In genomic region chr10:42678755-42679364, GRCm38 (mm10) we compare ENCODE assay signal across 8 mouse cellular contexts.
DNase-seq lines count a peak whose midpoint lies in the region; ATAC-seq lines count a peak whose summit lies in the region.

No protein-coding gene starts in this region.

- WGBS in forebrain, embryonic 10.5 days: under 1% methylated on average over 56 of the region's 56 CpGs
- under 1% methylated on average over 56 of the region's 56 CpGs for WGBS in heart, embryonic 16.5 days
- under 1% methylated on average over 56 of the region's 56 CpGs for WGBS in liver, embryonic 15.5 days (ENCODE audit: insufficient replicate concordance)
- under 1% methylated on average over 56 of the region's 56 CpGs for WGBS in neural tube, embryonic 12.5 days

- H3K4me1 ChIP-seq in forebrain, embryonic 10.5 days: peaks cover 34% of the 10 kb centered on the region
- peaks cover 8% of the 10 kb centered on the region for H3K4me1 ChIP-seq in heart, embryonic 16.5 days (ENCODE audit: control insufficient read depth, insufficient read depth, low read length)
- peaks cover 31% of the 10 kb centered on the region for H3K4me1 ChIP-seq in liver, embryonic 15.5 days (replicated peaks)
- H3K4me1 ChIP-seq in neural tube, embryonic 12.5 days: peaks cover 14% of the 10 kb centered on the region; the same call in 1 of the 2 replicates

- no peaks in the 10 kb centered on the region for H3K9me3 ChIP-seq in forebrain, embryonic 10.5 days
- no peaks in the 10 kb centered on the region for H3K9me3 ChIP-seq in heart, embryonic 16.5 days (replicated peaks; ENCODE audit: control insufficient read depth, low read length)
- H3K9me3 ChIP-seq in liver, embryonic 15.5 days (replicated peaks): no peaks in the 10 kb centered on the region
- no peaks in the 10 kb centered on the region for H3K9me3 ChIP-seq in neural tube, embryonic 12.5 days

- peak overlapping the region; percentile 70 for H3K4me2 ChIP-seq in heart, embryonic 16.5 days (ENCODE audit: low read depth, low read length)
- H3K4me2 ChIP-seq in liver, embryonic 15.5 days: peak overlapping the region; percentile 86
- H3K4me2 ChIP-seq in neural tube, embryonic 12.5 days (replicated peaks): peak overlapping the region; percentile 88

- peaks cover 3% of the 10 kb centered on the region for H3K36me3 ChIP-seq in forebrain, embryonic 10.5 days (replicated peaks)
- H3K36me3 ChIP-seq in heart, embryonic 16.5 days (ENCODE audit: control insufficient read depth, insufficient read depth): peaks cover 6% of the 10 kb centered on the region; the same call in 1 of the 2 replicates
- peaks cover 9% of the 10 kb centered on the region for H3K36me3 ChIP-seq in liver, embryonic 15.5 days (replicated peaks)
- H3K36me3 ChIP-seq in neural tube, embryonic 12.5 days: peaks cover 3% of the 10 kb centered on the region; the same call in 1 of the 2 replicates

- peak; percentile 76 for DNase-seq in c-Kit-negative CD71-positive TER-119-positive erythroid progenitor cells, embryonic 14.5 days (ENCODE audit: low read depth, low spot score)
- DNase-seq in forebrain, embryonic 10.5 days (ENCODE audit: extremely low spot score, low spot score): peak; percentile 93
- peak; percentile 94 to 97 for DNase-seq in kidney, postnatal 36 days
- DNase-seq in telencephalon, adult 2 months (ENCODE audit: low read depth, low spot score): peak; percentile 79

- H3K27me3 ChIP-seq in forebrain, embryonic 10.5 days (ENCODE audit: poor library complexity, severe bottlenecking): peaks cover 15% of the 10 kb centered on the region; the same call in 1 of the 2 replicates
- H3K27me3 ChIP-seq in heart, embryonic 16.5 days (ENCODE audit: control insufficient read depth, insufficient read depth, low read length): peaks cover 2% of the 10 kb centered on the region; the same call in 1 of the 2 replicates
- H3K27me3 ChIP-seq in liver, embryonic 15.5 days: no peaks in the 10 kb centered on the region
- H3K27me3 ChIP-seq in neural tube, embryonic 12.5 days (replicated peaks): no peaks in the 10 kb centered on the region

- peak overlapping the region; percentile 82 for H3K27ac ChIP-seq in forebrain, embryonic 10.5 days
- H3K27ac ChIP-seq in heart, embryonic 16.5 days (ENCODE audit: low read length): peak overlapping the region; percentile 65
- H3K27ac ChIP-seq in liver, embryonic 15.5 days (replicated peaks): peak overlapping the region; percentile 87
- H3K27ac ChIP-seq in neural tube, embryonic 12.5 days: peak overlapping the region; percentile 70; the same call in 1 of the 2 replicates

- peak overlapping the region; percentile 83 for H3K4me3 ChIP-seq in forebrain, embryonic 10.5 days
- H3K4me3 ChIP-seq in heart, embryonic 16.5 days (ENCODE audit: low read length): peak overlapping the region; percentile 92
- H3K4me3 ChIP-seq in liver, embryonic 15.5 days (replicated peaks): peak overlapping the region; percentile 87
- peak overlapping the region; percentile 92 for H3K4me3 ChIP-seq in neural tube, embryonic 12.5 days

- ATAC-seq in CD4-positive, CD25-positive, alpha-beta regulatory T cell, adult 4 months: peak; percentile 97
- peak; percentile 97 for ATAC-seq in heart, embryonic 16.5 days (replicated peaks; ENCODE audit: extremely low read depth, insufficient read depth, low FRiP score)
- peak; percentile 96 for ATAC-seq in liver, embryonic 15.5 days (ENCODE audit: insufficient read depth)
- peak; percentile 98 for ATAC-seq in neural tube, embryonic 12.5 days (ENCODE audit: low FRiP score, low read depth)

- H3K9ac ChIP-seq in heart, embryonic 16.5 days (ENCODE audit: low read length): peak overlapping the region; percentile 85
- H3K9ac ChIP-seq in liver, embryonic 15.5 days: peak overlapping the region; percentile 78
- peak overlapping the region; percentile 81 for H3K9ac ChIP-seq in neural tube, embryonic 12.5 days

Comparison
In these comparisons a context has a peak if more than half of its experiments do, and no peak if none do; other contexts are left out.
1. Peak in every context shown above with its lines: DNase-seq, ATAC-seq, H3K4me3 ChIP-seq and H3K27ac ChIP-seq.